Comparison of ENCODE assay signal across 7 mouse cellular contexts in the genomic region with DNA sequence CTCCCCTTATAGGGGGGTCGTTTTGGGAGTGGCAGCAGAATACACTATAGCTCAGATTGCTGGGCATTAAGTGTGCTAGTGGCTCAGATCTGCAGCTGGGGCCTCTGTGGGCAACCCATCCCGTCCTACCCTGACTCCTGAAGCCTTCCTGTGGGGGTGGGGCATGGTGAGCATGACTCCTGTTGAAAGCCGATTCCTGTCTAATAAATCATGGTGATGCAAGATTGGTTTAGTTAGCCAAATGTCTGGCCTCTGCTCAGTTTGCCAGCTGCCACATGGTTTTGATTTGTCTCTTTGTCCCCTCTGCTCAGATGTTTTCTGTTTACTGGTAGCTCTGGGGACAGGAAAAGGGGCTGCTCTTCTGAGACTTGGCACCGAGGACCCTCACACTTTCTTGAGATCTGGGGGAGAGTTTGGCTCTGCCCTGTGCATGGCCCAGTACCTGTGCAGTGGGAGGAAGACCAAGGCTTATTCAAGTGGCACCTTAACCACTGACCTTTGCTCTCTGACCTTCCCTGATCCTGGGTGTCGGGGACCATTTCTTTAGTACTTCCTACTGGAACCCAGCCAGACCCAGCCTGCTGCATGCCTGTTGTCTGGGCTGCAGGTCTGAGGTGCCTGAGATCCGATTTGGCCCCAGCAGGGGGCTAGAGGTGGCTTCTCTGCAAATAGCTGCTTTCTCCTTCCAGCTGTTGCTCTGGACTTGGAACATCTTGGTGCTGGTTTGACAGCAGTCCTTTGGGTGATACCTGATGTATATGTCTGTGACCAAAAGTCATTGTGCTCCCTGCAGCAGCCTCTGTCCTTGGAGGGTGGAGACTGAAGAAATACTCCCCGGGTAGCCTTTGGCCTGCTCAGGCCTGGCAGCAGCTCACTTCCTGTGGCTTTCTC. TPM values are rescaled to one million over a fixed set of nuclear protein-coding genes. Genes with fewer than 3 reads are reported as not detected.
DNase-seq lines count a peak whose midpoint lies in the region.

No protein-coding gene starts in this region.

- DNase-seq in urinary bladder, adult 18-20 months (ENCODE audit: low spot score in 2 of 2) = peak; percentile 27 to 53
- no peak for DNase-seq in urinary bladder, postnatal 4 days (ENCODE audit: low spot score in 2 of 2)
- DNase-seq in embryo, embryonic 9.5 days (ENCODE audit: extremely low spot score) = peak; percentile 47
- peak; percentile 54 for DNase-seq in kidney, postnatal 14 days
- DNase-seq in c-Kit-positive CD71-positive TER-119-positive erythroid progenitor cells, embryonic 14.5 days (ENCODE audit: low spot score) = no peak
- DNase-seq in layer of hippocampus, postnatal 36 days = no peak
- DNase-seq in spleen, adult 18-20 months = no peak

RNA-seq across cellular contexts. Expression of a gene that starts 4.4 kb away (rescaled TPM):
- total RNA-seq in layer of hippocampus, postnatal 36 days (2021) = 100 to 1,000 TPM; 424 to 471 TPM

RNA-seq across cellular contexts. Expression of a gene that starts 12.8 kb away (rescaled TPM):
- 10 to 100 TPM; 29.4 to 35.0 TPM for total RNA-seq in layer of hippocampus, postnatal 36 days (2021)

RNA-seq across cellular contexts. Expression of a gene that starts 30.8 kb away (rescaled TPM):
- total RNA-seq in layer of hippocampus, postnatal 36 days (2021) = 10 to 100 TPM; 12.0 to 13.5 TPM

RNA-seq across cellular contexts. Expression of a gene that starts 47.6 kb away (rescaled TPM):
- total RNA-seq in layer of hippocampus, postnatal 36 days (2021) = not detected

RNA-seq across cellular contexts. Expression of a gene that starts 51.9 kb away (rescaled TPM):
- 10 to 100 TPM; 43.6 to 47.5 TPM for total RNA-seq in layer of hippocampus, postnatal 36 days (2021)

Comparison
In these comparisons a context has a peak if more than half of its experiments do, and no peak if none do; other contexts are left out.
1. DNase-seq: peak in urinary bladder, adult 18-20 months (2 of 2), embryo, embryonic 9.5 days (single experiment) and kidney, postnatal 14 days (single experiment); none in urinary bladder, postnatal 4 days (0 of 2), c-Kit-positive CD71-positive TER-119-positive erythroid progenitor cells, embryonic 14.5 days (single experiment), layer of hippocampus, postnatal 36 days (0 of 2) and spleen, adult 18-20 months (0 of 2).